Mouse (Mus musculus): ENCODE data around the gene Nmnat3.

GRCm38 (mm10) chr9:98421903-98422302, 134.7 kb downstream of the Nmnat3 start:
- TF ChIP-seq CTCF (conservative IDR thresholded peaks at IDR 0.05; ENCODE audit: low read length), result no peak
- no peak for TF ChIP-seq NANOG (IDR thresholded peaks at IDR 0.05; ENCODE audit: borderline replicate concordance, low read length)

All from E14TG2a.4 (cell line).